Mouse (Mus musculus): Measurements from ENCODE around the gene Nlgn3. TPM values are rescaled to one million over a fixed set of nuclear protein-coding genes. Genes with fewer than 3 reads are reported as not detected.

The Nlgn3 gene
- polyA plus RNA-seq, 1 experiment = 0.06 TPM

GRCm38 (mm10) chrX:101300427-101301030, 1.6 kb downstream of the Nlgn3 start:
- H3K27me3 ChIP-seq (ENCODE audit: control insufficient read depth, insufficient read depth, low read length) = no peaks in the 10 kb centered on the region
- peaks cover 8% of the 10 kb centered on the region; the same call in 1 of the 2 replicates for H3K36me3 ChIP-seq (ENCODE audit: control insufficient read depth, insufficient read depth, low read length)
- WGBS = 44% methylated on average over 13 of the region's 13 CpGs
- 0 out of 2 replicates have a peak, but pooled peaks cover 2% of the 10 kb centered on the region for H3K4me1 ChIP-seq (ENCODE audit: control insufficient read depth, insufficient read depth, insufficient read length, low read length)
- TF ChIP-seq POLR2A (IDR thresholded peaks at IDR 0.05; ENCODE audit: low read depth, low read length) (no peak), CTCF (IDR thresholded peaks at IDR 0.05; ENCODE audit: extremely low read depth, insufficient read length, insufficient replicate concordance, low read depth, low read length) (no peak)
- no peak overlapping the region for H3K4me3 ChIP-seq (ENCODE audit: low read depth, low read length)
- H3K27ac ChIP-seq (ENCODE audit: insufficient read depth, low read depth, low read length) = no peak overlapping the region

DNA sequence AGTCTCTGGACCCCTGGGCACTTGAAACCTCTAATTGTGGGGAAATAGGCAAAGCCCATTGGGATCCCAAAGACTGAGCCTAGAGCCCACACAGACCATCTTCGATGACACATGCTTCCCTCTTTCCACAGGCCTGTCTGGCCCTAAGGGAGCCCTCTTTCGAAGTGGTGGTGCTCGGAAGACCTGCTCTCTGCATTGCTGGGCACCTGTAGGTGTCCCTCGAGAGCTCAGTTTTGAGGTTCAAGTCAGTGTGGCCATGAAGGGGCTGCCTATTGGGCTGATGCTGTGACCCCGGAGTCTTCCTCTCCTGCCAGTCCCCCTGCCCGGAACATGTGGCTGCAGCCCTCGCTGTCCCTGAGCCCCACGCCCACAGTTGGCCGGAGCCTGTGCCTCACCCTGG, 2.7 kb downstream of the Nlgn3 start:
- Histone ChIP-seq H3K4me1 (ENCODE audit: control insufficient read depth, insufficient read depth, insufficient read length, low read length) (0 out of 2 replicates have a peak, but pooled peaks cover 2% of the 10 kb centered on the region), H3K4me3 (ENCODE audit: low read depth, low read length) (no peak overlapping the region), H3K27ac (ENCODE audit: insufficient read depth, low read depth, low read length) (no peak overlapping the region), H3K27me3 (ENCODE audit: control insufficient read depth, insufficient read depth, low read length) (no peaks in the 10 kb centered on the region), H3K36me3 (ENCODE audit: control insufficient read depth, insufficient read depth, low read length) (peaks cover 4% of the 10 kb centered on the region; the same call in 1 of the 2 replicates)
- TF ChIP-seq POLR2A (IDR thresholded peaks at IDR 0.05; ENCODE audit: low read depth, low read length) = no peak
- no peak for TF ChIP-seq CTCF (IDR thresholded peaks at IDR 0.05; ENCODE audit: extremely low read depth, insufficient read length, insufficient replicate concordance, low read depth, low read length)
- WGBS = 85% methylated on average over 9 of the region's 9 CpGs

DNA sequence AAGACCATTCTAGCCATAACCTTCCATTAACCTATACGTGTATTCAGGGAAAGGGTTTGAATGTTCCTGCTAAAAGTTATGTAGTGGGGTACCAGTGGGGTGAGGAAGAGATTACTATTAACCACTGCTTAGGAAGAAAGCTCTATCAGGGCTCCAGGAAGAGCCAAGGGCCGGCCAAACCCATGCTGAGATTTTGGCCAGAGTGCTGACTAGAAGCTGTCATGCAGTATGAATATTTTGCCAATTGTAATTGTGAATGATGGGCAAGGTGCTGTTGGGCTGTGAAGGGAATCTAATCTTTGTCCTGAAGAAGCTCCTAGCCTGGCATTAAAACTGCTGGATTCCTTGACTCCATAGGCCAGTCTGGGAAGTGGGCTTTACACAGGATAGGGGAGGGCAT, 5.7 kb downstream of the Nlgn3 start:
- WGBS = 72% methylated on average over 2 of the region's 2 CpGs
- no peak for TF ChIP-seq CTCF (IDR thresholded peaks at IDR 0.05; ENCODE audit: extremely low read depth, insufficient read length, insufficient replicate concordance, low read depth, low read length)
- no peak for TF ChIP-seq POLR2A (IDR thresholded peaks at IDR 0.05; ENCODE audit: low read depth, low read length)
- Histone ChIP-seq H3K36me3 (ENCODE audit: control insufficient read depth, insufficient read depth, low read length) (no peaks in the 10 kb centered on the region), H3K4me1 (ENCODE audit: control insufficient read depth, insufficient read depth, insufficient read length, low read length) (no peaks in the 10 kb centered on the region), H3K4me3 (ENCODE audit: low read depth, low read length) (no peak overlapping the region), H3K27me3 (ENCODE audit: control insufficient read depth, insufficient read depth, low read length) (no peaks in the 10 kb centered on the region), H3K27ac (ENCODE audit: insufficient read depth, low read depth, low read length) (no peak overlapping the region)

- WGBS = 88% methylated on average over 5 of the region's 5 CpGs
- no peaks in the 10 kb centered on the region for H3K4me1 ChIP-seq (ENCODE audit: control insufficient read depth, insufficient read depth, insufficient read length, low read length)
- no peak overlapping the region for H3K4me3 ChIP-seq (ENCODE audit: low read depth, low read length)
- no peaks in the 10 kb centered on the region for H3K27me3 ChIP-seq (ENCODE audit: control insufficient read depth, insufficient read depth, low read length)
- H3K36me3 ChIP-seq (ENCODE audit: control insufficient read depth, insufficient read depth, low read length) = no peaks in the 10 kb centered on the region
- TF ChIP-seq POLR2A (IDR thresholded peaks at IDR 0.05; ENCODE audit: low read depth, low read length) = no peak
- no peak overlapping the region for H3K27ac ChIP-seq (ENCODE audit: insufficient read depth, low read depth, low read length)
These were observed 10.3 kb downstream of the Nlgn3 start for GRCm38 (mm10) chrX:101309299-101309698.

- 42% methylated on average over 6 of the region's 6 CpGs for WGBS
- no peaks in the 10 kb centered on the region for H3K4me1 ChIP-seq (ENCODE audit: control insufficient read depth, insufficient read depth, insufficient read length, low read length)
- no peak overlapping the region for H3K4me3 ChIP-seq (ENCODE audit: low read depth, low read length)
- TF ChIP-seq CTCF (IDR thresholded peaks at IDR 0.05; ENCODE audit: extremely low read depth, insufficient read length, insufficient replicate concordance, low read depth, low read length) (no peak), POLR2A (IDR thresholded peaks at IDR 0.05; ENCODE audit: low read depth, low read length) (no peak)
- no peaks in the 10 kb centered on the region for H3K27me3 ChIP-seq (ENCODE audit: control insufficient read depth, insufficient read depth, low read length)
- no peak overlapping the region for H3K27ac ChIP-seq (ENCODE audit: insufficient read depth, low read depth, low read length)
- H3K36me3 ChIP-seq (ENCODE audit: control insufficient read depth, insufficient read depth, low read length) = no peaks in the 10 kb centered on the region
These were observed 14.8 kb downstream of the Nlgn3 start for GRCm38 (mm10) chrX:101313625-101314359.

- Histone ChIP-seq H3K36me3 (ENCODE audit: control insufficient read depth, insufficient read depth, low read length) (no peaks in the 10 kb centered on the region), H3K27ac (ENCODE audit: insufficient read depth, low read depth, low read length) (no peak overlapping the region), H3K4me3 (ENCODE audit: low read depth, low read length) (no peak overlapping the region), H3K27me3 (ENCODE audit: control insufficient read depth, insufficient read depth, low read length) (no peaks in the 10 kb centered on the region), H3K4me1 (ENCODE audit: control insufficient read depth, insufficient read depth, insufficient read length, low read length) (no peaks in the 10 kb centered on the region)
- 92% methylated on average over 12 of the region's 12 CpGs for WGBS
- TF ChIP-seq POLR2A (IDR thresholded peaks at IDR 0.05; ENCODE audit: low read depth, low read length) (no peak), CTCF (IDR thresholded peaks at IDR 0.05; ENCODE audit: extremely low read depth, insufficient read length, insufficient replicate concordance, low read depth, low read length) (no peak)
These were observed 20.8 kb downstream of the Nlgn3 start for GRCm38 (mm10) chrX:101319775-101320174.
